Mouse (Mus musculus): ENCODE measurements around the gene Tesk2. TPM values are rescaled to one million over a fixed set of nuclear protein-coding genes. Genes with fewer than 3 reads are reported as not detected.
A peak's percentile ranks its signal among the peaks of the same experiment; 100 is the strongest.

Gene Tesk2
- total RNA-seq, 2 experiments from 2014 or later = 2.1 to 2.7 TPM

DNA sequence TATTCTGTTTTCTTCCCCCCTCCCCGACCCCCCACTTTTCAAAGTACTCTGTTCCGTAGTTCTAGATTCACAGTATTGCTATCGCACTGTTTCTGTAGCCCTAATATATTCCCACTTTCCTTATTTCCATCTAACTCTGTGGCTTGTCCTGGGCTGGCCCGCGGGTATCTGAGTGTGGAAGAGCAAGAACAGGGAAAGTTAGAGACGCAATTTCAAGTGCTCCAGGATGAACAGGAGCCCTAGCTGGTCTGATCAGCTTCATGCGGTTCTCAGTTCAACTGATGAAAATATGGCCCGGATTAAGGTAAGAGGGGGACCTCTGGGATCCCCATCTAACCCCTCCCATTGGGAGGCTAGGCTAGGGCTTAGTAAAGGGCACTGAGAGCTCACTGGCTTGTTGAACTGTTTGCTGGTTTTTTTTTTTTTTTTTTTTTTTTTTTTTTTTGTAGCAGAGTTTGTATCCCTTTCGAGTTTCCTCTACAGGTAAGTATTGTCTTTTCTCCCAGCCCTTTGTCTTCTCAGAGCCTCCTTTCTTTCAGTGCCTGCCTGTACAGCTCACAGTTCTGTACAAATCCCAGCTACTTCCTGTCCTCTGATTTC, 11.9 kb upstream of the Tesk2 start:
- peak; percentile 27 for ATAC-seq (replicated peaks; ENCODE audit: low FRiP score, low TSS enrichment, poor library complexity, severe bottlenecking)

DNA sequence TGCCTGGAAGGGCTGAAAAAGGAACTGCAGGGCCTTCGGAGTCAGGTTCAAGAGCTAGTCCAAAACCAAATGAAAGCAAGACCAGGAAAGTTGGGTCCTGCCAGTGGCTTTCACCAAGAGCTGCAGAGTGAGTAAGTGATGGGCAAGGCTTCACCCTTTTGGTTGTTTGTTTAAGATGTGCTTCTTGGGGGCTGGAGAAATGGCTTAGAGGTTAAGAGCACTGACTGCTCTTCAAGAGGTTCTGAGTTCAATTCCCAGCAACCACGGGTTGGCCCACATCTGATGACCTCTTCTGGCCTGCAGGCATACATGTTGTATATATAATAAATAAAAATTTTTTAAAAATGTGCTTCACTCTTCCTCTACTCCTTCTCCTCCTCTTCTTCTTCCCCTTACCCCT, 10.6 kb upstream of the Tesk2 start:
- ATAC-seq (replicated peaks; ENCODE audit: low FRiP score, low TSS enrichment, poor library complexity, severe bottlenecking) = no peak

DNA sequence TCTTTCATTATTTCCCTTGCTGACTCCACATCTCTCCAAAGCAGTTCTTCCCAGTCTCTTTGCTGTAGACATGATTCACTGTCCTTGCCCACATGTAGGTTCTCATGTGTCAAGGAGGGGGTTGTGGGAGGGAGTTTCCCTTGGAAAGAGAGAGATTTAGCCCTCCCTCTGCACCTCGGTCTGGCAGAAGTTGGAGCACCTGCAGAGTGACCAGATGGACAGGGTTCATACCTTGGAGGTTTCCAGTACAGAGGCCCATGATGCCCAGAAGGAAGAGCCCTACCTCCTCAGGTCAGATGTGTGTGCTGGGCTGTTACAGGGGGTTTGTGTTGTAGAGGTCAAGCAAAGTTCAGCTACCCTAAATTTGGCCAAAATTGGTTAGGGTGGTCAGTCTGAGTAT, 8.2 kb upstream of the Tesk2 start:
- no peak for ATAC-seq (replicated peaks; ENCODE audit: low FRiP score, low TSS enrichment, poor library complexity, severe bottlenecking)

DNA sequence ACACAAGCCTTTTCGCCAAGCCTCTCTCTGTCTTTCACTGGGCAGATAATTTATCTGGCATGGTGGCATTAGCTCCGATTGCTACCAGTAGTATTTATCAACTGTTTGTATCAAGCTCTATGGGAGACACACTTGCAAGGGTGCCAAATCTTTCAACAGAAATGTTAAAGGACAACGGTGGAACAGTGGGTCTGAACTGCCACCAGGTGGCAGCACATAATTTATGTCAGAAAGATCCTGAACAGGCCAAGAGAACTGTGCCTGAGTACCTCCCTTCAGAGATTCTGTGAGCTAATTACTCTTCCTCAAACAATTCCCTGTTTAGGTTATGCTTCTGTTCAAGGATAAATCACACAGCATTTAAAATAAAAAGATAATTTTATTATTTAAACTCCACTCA, 1.4 kb upstream of the Tesk2 start:
- peak; percentile 42 for ATAC-seq (replicated peaks; ENCODE audit: low FRiP score, low TSS enrichment, poor library complexity, severe bottlenecking)

DNA sequence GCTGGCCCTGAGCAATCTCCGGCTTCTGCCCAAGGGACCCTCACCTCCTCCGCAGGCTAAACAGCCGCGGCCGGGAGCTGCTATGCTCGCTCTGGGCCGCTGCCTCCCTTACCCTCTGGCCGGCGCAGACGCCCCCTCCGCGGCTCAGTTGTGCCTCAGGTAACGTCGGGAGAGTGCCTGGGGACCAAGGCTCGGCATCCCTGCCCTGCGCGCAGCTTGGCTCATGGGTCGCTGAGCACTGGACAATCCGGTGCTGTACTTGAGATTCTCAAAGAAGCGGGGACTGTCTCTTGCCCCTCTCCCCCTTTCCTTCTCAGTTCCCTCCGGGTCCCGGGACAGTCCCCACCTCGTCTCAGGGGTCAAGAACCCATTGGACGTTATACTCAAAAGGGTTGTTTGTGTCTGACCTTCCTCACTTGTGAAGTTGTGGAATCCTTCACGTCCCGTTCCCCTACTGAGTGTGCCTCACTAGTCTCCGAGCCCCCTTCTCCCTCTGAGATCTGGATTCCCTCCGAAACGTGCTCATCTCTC, 415 bp downstream of the Tesk2 start:
- no peak; the same call in 1 of the 2 replicates for ATAC-seq (replicated peaks; ENCODE audit: low FRiP score, low TSS enrichment, poor library complexity, severe bottlenecking)

DNA sequence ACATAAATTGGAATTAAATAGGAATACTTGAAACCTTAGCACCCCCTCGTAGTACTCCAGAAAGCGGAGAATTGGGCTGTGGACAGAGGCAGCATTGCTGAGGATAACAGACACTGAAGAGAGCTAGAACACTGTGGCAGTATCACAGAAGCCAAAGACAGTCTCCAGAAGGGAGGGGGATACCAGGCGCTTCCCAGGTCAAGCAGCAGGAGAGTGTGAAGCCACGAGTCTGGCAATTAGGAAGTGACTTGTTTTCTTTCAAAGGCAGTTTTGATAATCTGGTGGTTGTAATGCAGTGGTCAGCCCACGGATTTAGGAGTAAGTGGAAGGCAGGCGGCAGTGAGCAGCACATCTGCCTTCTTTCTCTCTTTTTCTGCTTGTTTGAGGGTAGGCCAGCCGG, 1.5 kb downstream of the Tesk2 start:
- ATAC-seq (replicated peaks; ENCODE audit: low FRiP score, low TSS enrichment, poor library complexity, severe bottlenecking) = no peak

DNA sequence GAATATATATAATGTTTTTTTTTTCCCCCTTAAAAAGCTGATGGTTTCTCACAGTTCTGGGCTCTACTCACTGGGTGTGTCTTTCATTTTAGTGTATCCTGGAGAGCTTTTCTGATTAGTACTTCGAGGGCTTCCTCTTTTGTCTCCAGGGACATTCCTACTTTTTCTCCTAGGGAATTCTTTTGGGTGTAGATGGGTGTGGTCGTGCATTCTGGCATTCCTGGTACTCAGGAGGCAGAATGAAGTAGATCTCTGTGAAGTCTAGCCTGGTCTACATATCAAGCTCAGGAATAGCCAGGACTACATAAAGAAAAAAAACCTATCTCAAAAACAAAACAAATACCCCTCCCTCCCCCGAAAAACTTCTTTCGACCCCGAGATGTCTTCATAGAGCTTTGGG, 4.7 kb downstream of the Tesk2 start:
- no peak for ATAC-seq (replicated peaks; ENCODE audit: low FRiP score, low TSS enrichment, poor library complexity, severe bottlenecking)

DNA sequence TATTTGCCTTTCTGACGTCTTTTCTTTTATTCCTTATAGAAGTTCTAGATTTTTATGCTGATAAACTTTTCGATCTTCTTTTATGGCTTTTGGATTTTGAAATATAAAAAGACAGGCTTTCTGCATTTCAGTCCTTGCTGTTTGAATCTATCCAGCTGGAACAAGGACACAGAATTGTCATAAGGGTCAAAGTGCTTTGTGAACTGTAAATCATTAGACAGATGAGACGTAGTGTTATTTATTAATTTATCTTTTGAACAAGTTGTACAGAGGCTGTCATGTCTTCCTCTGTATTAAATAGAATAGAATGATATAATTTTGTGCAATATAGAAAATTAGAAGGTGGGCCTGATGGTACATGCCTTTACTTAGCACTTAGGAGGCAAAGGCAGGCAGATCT, 6.7 kb downstream of the Tesk2 start:
- ATAC-seq (replicated peaks; ENCODE audit: low FRiP score, low TSS enrichment, poor library complexity, severe bottlenecking) = no peak

DNA sequence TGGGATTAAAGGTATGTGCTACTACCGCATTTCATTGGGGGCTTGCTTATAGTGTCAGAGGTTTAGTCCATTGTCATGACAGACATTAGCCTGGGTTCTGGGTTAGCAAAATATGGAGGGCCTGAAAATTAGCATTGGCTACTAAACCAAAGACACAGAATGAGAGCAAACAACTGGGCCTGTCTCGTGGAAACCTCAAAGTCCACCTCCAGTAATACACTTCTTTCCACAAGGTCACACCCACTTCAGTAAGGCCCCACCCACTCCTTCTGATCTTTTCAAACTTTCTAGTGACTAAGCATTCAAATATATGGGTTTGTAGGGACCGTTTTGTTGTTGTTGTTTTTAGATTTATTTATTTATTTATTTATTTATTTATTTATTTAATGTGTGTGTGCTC, 8.8 kb downstream of the Tesk2 start:
- no peak for ATAC-seq (replicated peaks; ENCODE audit: low FRiP score, low TSS enrichment, poor library complexity, severe bottlenecking)

DNA sequence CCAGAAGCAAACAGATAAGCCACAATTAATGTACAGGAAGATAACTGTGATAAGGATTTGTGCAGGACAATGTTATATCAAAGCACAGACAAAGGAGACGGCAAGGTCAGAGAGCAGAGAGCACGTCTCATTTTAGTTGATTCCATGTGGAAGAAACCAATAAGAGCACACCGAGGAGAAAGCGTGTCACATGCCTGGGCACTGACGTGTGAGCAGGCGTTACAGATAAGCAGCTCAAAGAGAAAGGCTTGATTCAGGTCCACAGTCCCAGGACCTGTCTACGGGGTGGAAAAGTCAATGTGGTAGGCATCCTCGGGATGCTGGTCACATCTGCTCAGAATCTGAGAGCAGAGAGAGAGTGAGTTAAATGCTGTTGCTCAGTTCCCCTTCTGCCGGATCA, 10.3 kb downstream of the Tesk2 start:
- ATAC-seq (replicated peaks; ENCODE audit: low FRiP score, low TSS enrichment, poor library complexity, severe bottlenecking) = no peak

DNA sequence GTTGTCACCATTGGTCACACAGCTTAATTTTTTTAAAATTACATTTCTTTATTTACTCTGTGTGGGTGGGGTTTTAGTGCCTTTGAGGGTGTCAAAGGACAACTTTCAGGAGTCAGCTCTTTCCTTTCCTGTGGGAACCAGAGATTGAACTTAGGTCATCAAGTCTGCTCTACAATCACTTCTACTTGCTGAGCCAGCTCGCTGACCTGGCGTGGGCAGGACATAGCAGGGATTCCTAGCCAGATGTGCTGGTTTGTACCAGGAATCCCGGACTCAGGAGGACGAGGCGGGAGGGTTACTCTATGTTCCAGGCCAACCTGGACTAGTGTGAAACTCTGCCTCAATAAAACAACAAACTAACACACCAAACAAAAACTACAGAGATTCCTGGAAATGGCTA, 11.6 kb downstream of the Tesk2 start:
- no peak for ATAC-seq (replicated peaks; ENCODE audit: low FRiP score, low TSS enrichment, poor library complexity, severe bottlenecking)

DNA sequence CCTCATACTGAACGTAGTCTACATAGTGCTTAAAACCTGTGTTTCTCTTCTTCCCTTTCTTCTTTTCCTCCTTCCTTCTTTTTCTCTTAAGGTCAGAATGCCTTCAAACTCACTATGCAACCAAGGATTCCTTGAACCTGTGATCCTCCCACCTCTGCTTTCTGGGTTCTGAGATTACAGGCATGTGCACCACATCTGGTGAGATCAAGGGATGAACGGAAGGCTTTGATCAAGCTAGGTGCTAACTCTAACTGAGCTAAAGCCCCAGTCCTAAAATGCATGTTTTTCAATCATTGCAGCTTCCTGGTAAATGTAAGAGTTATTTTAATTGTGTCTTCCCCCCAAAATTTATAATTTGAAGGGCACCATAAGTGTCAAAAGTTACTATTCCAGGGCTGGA, 14.2 kb downstream of the Tesk2 start:
- no peak for ATAC-seq (replicated peaks; ENCODE audit: low FRiP score, low TSS enrichment, poor library complexity, severe bottlenecking)

DNA sequence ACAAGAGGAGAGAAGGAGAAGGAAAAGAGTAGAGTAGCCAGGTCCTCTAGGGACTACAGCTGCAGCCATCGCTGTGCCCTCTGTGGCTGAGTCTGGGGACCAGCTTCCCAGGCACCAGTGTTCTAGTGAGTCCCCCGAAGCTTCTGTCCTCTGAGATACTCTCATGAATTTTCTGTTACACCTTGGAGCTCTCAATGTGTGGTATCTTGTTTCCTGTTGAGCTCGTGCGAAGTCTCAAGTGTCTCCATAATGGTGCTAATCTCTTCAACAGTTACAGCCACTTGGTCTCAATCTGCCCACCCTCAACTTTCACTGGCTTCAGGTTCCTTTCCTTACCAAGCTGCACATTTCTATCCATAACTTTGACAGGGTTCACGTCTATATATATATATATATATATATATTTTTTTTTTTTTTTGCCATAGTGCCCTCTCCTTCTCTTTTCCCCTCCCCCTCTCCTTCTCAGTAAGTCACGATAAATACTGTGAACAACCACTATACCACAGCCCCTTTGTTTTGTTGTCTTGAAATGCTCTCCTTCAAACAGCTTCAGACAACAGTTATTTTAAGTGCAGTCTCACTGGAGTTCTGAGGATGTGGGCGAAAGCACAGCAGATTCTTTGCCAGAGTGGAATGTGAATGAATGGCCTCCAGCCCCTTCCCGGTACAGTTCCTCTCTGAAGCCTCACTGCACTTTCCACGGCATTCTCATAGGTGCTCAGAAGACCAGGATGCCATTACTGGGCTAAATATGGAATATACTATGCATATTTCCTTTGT, 18.4 kb downstream of the Tesk2 start:
- ATAC-seq (replicated peaks; ENCODE audit: low FRiP score, low TSS enrichment, poor library complexity, severe bottlenecking) = peak; percentile 74

DNA sequence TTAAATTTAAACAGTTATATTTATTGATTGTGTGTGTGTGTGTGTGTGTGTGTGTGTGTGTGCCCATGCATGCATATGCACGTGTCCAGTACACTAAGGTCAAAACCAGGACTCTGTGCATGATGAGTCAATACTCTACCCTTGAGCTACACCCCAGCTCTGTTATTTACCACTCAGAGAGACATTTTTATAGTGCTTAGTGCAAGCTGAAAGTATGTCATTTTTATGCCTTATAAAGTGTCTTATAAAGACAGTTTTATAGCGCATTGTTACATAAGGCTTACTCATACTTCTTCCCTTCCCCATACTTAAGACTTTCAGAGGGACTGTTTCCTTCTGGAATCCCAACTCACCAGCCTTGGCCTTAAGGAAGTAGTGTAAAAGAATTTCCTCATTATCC, 29.0 kb downstream of the Tesk2 start:
- no peak for ATAC-seq (replicated peaks; ENCODE audit: low FRiP score, low TSS enrichment, poor library complexity, severe bottlenecking)

DNA sequence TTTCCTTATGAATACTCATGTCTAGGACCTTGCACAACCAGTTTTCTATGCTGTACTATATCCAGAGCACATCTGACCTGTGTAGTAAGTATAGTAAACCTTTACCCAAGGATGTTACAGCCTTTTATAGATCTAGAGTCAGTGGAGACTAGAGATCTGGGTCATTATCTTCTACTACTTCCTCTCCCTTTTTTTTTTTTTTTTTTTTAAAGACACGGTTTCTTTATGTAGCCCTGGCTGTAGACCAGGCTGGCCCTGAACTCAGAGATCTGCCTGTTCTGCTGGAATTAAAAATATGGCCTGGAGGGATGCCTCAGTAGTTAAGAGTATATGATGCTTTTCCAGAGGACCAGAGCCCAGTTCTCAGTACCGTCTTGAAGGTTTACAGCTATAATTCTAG, 41.2 kb downstream of the Tesk2 start:
- no peak for ATAC-seq (replicated peaks; ENCODE audit: low FRiP score, low TSS enrichment, poor library complexity, severe bottlenecking)

DNA sequence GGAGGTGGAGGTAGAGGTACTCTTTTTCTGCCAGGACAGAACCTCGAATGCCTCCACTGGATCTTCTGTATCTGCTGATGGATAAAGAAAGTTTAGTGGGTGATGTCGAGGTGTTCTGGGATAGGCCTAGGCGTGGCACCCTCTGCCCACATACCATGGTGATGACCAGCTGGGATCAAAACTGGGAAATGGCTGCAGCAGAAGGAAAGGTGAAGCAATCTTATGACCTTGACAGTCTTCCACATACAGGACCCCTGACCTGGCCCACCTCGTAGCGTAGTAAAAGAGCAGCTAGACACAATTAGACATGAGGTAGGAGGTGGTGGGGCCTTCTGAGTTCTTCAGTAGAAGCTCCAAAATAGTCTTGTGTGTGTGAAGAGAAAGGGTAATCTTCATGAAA, 43.3 kb downstream of the Tesk2 start:
- ATAC-seq (replicated peaks; ENCODE audit: low FRiP score, low TSS enrichment, poor library complexity, severe bottlenecking) = no peak

DNA sequence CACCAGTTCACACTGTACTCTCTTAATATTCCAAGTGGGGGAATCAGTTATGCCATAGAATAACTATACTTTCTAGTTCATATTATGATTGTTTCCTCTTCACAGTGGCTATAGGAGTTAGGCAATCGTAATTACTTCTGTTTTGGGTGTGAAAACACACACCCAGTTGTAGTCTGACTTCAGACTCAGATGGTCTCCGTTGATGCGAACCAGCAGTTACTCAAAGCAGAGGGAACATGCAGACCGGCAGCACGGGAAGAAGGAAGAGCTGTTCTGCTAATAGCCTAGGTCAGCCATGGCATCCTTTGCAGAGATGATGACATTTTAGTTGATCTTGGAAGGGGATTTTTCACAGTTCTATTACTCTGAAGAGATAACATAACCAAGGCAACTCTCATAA, 47.8 kb downstream of the Tesk2 start:
- ATAC-seq (replicated peaks; ENCODE audit: low FRiP score, low TSS enrichment, poor library complexity, severe bottlenecking) = no peak

DNA sequence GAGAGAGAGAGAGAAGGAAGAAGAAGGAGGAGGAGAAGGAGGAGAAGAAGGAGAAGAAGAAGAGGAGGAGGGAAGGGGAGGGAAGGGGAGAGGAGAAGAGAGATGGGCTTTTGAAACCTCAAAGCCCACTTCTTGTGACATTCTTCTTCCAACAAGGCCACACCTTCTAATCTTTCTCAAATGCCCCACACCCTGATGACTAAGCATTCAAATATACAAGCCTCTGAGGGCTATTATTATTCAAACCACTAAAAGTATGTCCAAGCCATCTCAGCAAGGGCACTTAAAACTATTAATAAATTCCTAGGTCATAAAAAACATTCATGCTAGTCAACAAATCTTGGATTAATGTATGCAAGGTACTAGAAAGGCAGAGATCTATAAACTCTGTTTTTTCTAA, 48.3 kb downstream of the Tesk2 start:
- no peak for ATAC-seq (replicated peaks; ENCODE audit: low FRiP score, low TSS enrichment, poor library complexity, severe bottlenecking)

DNA sequence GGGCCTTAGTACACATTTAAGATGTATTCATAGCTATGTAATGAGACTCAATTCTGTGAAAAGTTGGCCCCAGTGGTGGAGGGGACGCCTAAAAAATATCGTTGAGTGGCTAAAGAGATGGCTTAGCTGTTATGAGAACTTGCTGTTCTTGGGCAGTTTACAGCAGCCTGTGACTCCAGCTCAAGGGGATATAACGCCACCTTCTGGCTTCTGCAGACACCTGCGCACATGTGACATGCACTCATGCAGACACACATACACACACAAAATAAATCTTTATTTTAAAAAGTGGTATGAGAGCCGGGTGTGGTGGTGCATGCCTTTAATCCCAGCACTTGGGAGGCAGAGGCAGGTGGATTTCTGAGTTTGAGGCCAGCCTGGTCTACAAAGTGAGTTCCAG, 55.6 kb downstream of the Tesk2 start:
- no peak for ATAC-seq (replicated peaks; ENCODE audit: low FRiP score, low TSS enrichment, poor library complexity, severe bottlenecking)

DNA sequence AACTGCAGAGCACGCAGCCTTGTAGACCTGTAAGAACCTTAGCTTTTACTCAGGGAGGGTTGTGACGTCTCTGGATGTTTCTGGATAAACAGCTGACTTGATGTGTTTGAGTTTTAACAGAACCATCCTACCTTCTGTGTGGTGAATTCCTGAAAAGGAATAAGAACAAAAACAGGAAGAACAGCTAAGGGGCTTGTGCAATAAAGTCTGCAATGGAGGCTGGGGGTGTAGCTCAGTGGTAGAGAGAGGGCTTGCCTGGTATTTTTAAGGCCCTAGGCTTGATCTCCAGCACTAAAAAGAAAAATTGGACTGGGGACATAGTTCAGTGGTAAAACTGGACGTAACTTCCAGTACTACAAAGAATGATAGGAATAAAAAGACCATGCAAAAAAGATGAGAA, 56.3 kb downstream of the Tesk2 start:
- no peak for ATAC-seq (replicated peaks; ENCODE audit: low FRiP score, low TSS enrichment, poor library complexity, severe bottlenecking)

DNA sequence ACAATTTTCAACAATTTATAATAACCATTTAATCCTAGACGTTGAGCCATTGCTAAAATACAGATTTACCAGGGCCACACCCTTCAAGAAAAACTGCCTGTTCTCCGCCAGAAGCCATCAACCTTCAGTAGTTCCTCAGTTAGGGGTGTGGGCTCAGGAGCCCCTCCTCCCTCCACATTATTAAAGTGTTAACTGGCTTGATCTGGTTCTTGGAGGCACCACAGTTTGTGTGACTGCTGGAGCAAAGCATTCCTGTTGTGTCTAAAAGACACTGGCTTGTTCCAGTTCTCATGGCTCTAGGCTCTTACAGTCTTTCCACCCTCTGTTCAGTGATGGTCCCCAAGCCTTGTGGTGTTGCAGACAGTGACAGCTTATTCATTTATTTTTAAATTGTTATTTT, 59.8 kb downstream of the Tesk2 start:
- no peak for ATAC-seq (replicated peaks; ENCODE audit: low FRiP score, low TSS enrichment, poor library complexity, severe bottlenecking)

Data from megakaryocyte-erythroid progenitor cell, adult 5-6 weeks (primary cell).